Mouse (Mus musculus): Measurements from ENCODE around the gene Foxr1. TPM values are rescaled to one million over a fixed set of nuclear protein-coding genes. Genes with fewer than 3 reads are reported as not detected.
A peak's percentile ranks its signal among the peaks of the same experiment; 100 is the strongest.
"Not testable (repeated sequence)": the region's sequence is repeated elsewhere in the genome, so short reads cannot be mapped to it uniquely, and the experiment has no call there.

The Foxr1 gene
- polyA plus RNA-seq, 1 experiment from 2014 or later, result not detected

DNA sequence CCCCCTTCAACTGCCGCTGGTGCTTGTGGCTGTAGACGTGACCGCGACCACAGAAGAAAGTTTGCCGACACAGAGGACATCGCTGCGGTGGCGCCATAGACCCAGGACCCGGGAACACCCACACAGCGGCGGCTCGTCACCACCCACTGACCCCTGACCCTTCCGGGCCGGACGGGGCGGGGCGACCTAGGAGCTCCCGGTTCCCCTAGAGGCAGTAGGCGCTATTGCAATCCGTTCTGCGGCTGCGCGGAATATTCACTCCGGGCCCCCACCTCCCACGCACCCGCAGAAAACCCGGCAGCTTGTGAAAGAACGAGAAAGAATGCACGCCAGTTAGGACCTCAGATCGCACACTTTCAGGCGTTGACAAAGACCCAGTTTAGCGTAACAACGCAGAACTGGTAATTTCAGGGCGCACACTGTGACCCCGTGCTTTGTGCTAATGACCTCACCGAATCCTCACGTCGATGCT lies 23.0 kb downstream of the Foxr1 start:
- peak; percentile 96 for DNase-seq (ENCODE audit: low spot score)
- H3K9ac ChIP-seq (replicated peaks; ENCODE audit: low read length), result peak overlapping the region; percentile 74
- WGBS, result 1% methylated on average over 38 of the region's 38 CpGs
- ATAC-seq (replicated peaks; ENCODE audit: insufficient number of reproducible peaks, low FRiP score, low TSS enrichment, low read depth), result peak; percentile 73
- no peaks in the 10 kb centered on the region; the same call in 1 of the 2 replicates for H3K36me3 ChIP-seq (replicated peaks; ENCODE audit: control insufficient read depth, insufficient read depth, low read depth, low read length)
- H3K4me1 ChIP-seq (ENCODE audit: control insufficient read depth, insufficient read depth, low read length), result no peaks in the 10 kb centered on the region
- no peaks in the 10 kb centered on the region for H3K27me3 ChIP-seq (ENCODE audit: control insufficient read depth, insufficient read depth, low read length)
- no peaks in the 10 kb centered on the region for H3K9me3 ChIP-seq (replicated peaks; ENCODE audit: control insufficient read depth, low read length)
- peak overlapping the region; percentile 84 for H3K4me3 ChIP-seq (ENCODE audit: low read depth, low read length)
- peak overlapping the region; percentile 93 for H3K4me2 ChIP-seq (ENCODE audit: low read depth, low read length)
- peak overlapping the region; percentile 48; the same call in 1 of the 2 replicates for H3K27ac ChIP-seq (replicated peaks; ENCODE audit: low read depth, low read length)

DNA sequence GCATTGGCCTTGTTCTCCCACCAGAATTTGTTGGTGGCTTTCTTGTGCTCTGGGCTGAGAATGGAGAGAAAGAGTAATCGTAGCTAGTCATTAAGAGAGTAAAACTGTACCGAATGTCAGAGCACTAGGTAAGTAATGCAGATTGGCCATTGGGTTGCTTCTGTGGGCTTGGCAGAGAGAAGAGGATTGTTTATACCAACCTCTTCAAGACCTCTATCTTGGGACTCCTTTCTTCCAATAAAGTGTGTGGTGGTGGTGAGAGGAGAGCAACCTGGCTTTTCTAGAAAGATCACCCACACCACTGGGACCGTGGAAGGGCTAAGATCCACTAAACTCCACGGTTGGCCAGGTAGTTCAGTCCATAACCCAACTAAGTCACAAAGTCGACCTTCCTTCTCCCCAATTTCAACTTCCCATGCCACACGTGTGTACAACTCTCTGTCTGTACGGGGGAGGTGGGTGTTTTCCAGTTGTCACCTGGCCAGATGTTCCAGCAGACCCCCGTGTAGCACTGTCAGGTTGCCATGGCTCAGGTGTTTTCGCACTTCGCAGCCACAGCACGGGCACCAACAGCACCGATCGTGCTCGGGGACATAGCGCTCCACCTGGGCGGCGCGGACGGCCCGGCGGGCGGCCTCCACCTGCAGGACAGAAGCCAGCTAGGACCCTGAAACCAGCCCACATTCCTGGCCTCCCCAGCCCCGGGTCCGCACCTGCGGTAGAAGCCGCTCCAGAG lies 23.6 kb downstream of the Foxr1 start:
- H3K9me3 ChIP-seq (replicated peaks; ENCODE audit: control insufficient read depth, low read length), result no peaks in the 10 kb centered on the region

DNA sequence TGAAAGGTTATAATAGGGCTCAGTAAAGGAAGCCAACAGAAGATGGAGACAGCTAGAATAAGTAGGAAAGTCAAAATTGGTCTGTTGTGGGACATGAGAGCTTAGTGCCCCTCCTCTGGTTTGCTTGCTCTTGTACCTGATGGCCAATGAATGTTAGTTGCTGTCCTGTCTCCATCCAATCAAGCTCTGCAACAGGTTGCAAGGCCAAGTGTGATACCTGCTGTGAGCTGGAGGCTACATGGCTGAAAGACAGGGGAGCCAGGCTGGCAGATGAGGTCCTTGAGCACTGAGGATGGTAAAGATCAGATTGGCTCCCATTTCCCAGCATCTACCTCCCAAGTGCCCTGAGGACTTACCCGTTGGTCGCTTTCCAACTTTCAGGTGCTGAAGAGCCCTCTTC lies 28.2 kb downstream of the Foxr1 start:
- WGBS, result 82% methylated on average over 2 of the region's 2 CpGs
- H3K27ac ChIP-seq (replicated peaks; ENCODE audit: low read depth, low read length), result no peak overlapping the region
- H3K36me3 ChIP-seq (replicated peaks; ENCODE audit: control insufficient read depth, insufficient read depth, low read depth, low read length), result peaks cover 6% of the 10 kb centered on the region; the same call in 1 of the 2 replicates
- H3K4me3 ChIP-seq (ENCODE audit: low read depth, low read length), result no peak overlapping the region
- H3K4me2 ChIP-seq (ENCODE audit: low read depth, low read length), result no peak overlapping the region
- DNase-seq (ENCODE audit: low spot score) (no peak), ATAC-seq (replicated peaks; ENCODE audit: insufficient number of reproducible peaks, low FRiP score, low TSS enrichment, low read depth) (no peak)
- H3K27me3 ChIP-seq (ENCODE audit: control insufficient read depth, insufficient read depth, low read length), result no peaks in the 10 kb centered on the region
- no peak overlapping the region for H3K9ac ChIP-seq (replicated peaks; ENCODE audit: low read length)
- H3K4me1 ChIP-seq (ENCODE audit: control insufficient read depth, insufficient read depth, low read length), result no peaks in the 10 kb centered on the region
- no peaks in the 10 kb centered on the region for H3K9me3 ChIP-seq (replicated peaks; ENCODE audit: control insufficient read depth, low read length)

More for the DNA sequence above, 23.6 kb downstream of the Foxr1 start:
- DNase-seq (ENCODE audit: low spot score), result no peak
- Histone ChIP-seq H3K36me3 (replicated peaks; ENCODE audit: control insufficient read depth, insufficient read depth, low read depth, low read length) (no peaks in the 10 kb centered on the region; the same call in 1 of the 2 replicates), H3K9ac (replicated peaks; ENCODE audit: low read length) (peak overlapping the region; percentile 74), H3K4me1 (ENCODE audit: control insufficient read depth, insufficient read depth, low read length) (no peaks in the 10 kb centered on the region), H3K4me2 (ENCODE audit: low read depth, low read length) (peak overlapping the region; percentile 93), H3K27ac (replicated peaks; ENCODE audit: low read depth, low read length) (0 out of 2 replicates have a peak overlapping the region, but pooled peaks have one; percentile 20), H3K27me3 (ENCODE audit: control insufficient read depth, insufficient read depth, low read length) (no peaks in the 10 kb centered on the region), H3K4me3 (ENCODE audit: low read depth, low read length) (peak overlapping the region; percentile 84)
- whole genome bisulfite sequencing, result 8% methylated on average over 26 of the region's 26 CpGs
- ATAC-seq (replicated peaks; ENCODE audit: insufficient number of reproducible peaks, low FRiP score, low TSS enrichment, low read depth), result peak; percentile 48; the same call in 1 of the 2 replicates

DNA sequence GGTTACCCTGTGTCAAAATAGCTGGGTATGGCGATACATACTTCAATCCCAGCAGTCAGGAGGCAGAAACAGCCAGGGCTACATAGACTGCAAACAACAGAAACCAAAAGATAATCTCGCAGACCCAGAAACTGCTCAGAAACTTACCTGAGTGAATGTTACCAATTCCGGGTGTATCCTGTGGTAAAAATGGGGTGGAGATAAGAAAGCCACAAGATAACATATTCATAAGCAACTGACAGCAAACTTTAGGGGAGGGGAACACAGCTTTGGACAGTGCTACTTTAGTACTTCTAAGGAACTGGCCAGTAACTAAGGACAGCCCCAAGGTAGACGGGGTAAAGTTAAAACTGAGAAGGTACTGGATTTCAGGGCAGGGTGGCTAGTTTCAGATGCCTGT lies 28.6 kb downstream of the Foxr1 start:
- Histone ChIP-seq H3K27me3 (ENCODE audit: control insufficient read depth, insufficient read depth, low read length) (no peaks in the 10 kb centered on the region), H3K36me3 (replicated peaks; ENCODE audit: control insufficient read depth, insufficient read depth, low read depth, low read length) (peaks cover 6% of the 10 kb centered on the region; the same call in 1 of the 2 replicates), H3K27ac (replicated peaks; ENCODE audit: low read depth, low read length) (no peak overlapping the region), H3K4me1 (ENCODE audit: control insufficient read depth, insufficient read depth, low read length) (no peaks in the 10 kb centered on the region), H3K9ac (replicated peaks; ENCODE audit: low read length) (no peak overlapping the region), H3K9me3 (replicated peaks; ENCODE audit: control insufficient read depth, low read length) (no peaks in the 10 kb centered on the region), H3K4me2 (ENCODE audit: low read depth, low read length) (no peak overlapping the region), H3K4me3 (ENCODE audit: low read depth, low read length) (no peak overlapping the region)
- 76% methylated on average over 4 of the region's 4 CpGs for WGBS
- ATAC-seq (replicated peaks; ENCODE audit: insufficient number of reproducible peaks, low FRiP score, low TSS enrichment, low read depth) (no peak), DNase-seq (ENCODE audit: low spot score) (no peak)

DNA sequence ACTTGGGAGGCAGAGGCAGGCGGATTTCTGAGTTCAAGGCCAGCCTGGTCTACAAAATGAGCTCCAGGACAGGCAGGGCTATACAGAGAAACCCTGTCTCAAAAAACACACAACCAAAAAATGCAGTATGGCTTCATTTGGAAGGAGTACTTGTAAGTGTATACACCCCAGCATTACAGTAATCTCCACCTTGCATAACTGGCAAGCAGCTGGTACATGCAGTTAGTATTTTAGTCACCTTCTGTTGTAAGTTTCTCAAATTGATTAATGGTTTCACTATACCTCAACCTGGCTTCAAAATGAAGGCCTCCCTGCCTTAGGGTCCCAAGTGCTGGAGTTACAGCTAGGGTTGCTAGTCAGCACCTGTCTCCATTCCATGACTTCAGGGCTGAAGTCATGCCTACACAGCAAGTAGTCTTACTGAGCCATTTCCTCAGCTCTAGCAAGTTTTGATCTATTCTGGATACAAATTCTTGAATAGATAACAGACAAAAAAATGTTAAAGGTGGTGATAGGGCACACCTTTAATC lies 29.3 kb downstream of the Foxr1 start:
- peaks cover 6% of the 10 kb centered on the region; the same call in 1 of the 2 replicates for H3K36me3 ChIP-seq (replicated peaks; ENCODE audit: control insufficient read depth, insufficient read depth, low read depth, low read length)
- H3K4me2 ChIP-seq (ENCODE audit: low read depth, low read length), result no peak overlapping the region
- H3K27ac ChIP-seq (replicated peaks; ENCODE audit: low read depth, low read length), result no peak overlapping the region
- 86% methylated on average over 1 of the region's 1 CpGs for WGBS
- H3K9ac ChIP-seq (replicated peaks; ENCODE audit: low read length), result no peak overlapping the region
- ATAC-seq (replicated peaks; ENCODE audit: insufficient number of reproducible peaks, low FRiP score, low TSS enrichment, low read depth) (no peak), DNase-seq (ENCODE audit: low spot score) (no peak)
- H3K9me3 ChIP-seq (replicated peaks; ENCODE audit: control insufficient read depth, low read length), result no peaks in the 10 kb centered on the region
- H3K27me3 ChIP-seq (ENCODE audit: control insufficient read depth, insufficient read depth, low read length), result no peaks in the 10 kb centered on the region
- no peak overlapping the region for H3K4me3 ChIP-seq (ENCODE audit: low read depth, low read length)
- H3K4me1 ChIP-seq (ENCODE audit: control insufficient read depth, insufficient read depth, low read length), result no peaks in the 10 kb centered on the region

DNA sequence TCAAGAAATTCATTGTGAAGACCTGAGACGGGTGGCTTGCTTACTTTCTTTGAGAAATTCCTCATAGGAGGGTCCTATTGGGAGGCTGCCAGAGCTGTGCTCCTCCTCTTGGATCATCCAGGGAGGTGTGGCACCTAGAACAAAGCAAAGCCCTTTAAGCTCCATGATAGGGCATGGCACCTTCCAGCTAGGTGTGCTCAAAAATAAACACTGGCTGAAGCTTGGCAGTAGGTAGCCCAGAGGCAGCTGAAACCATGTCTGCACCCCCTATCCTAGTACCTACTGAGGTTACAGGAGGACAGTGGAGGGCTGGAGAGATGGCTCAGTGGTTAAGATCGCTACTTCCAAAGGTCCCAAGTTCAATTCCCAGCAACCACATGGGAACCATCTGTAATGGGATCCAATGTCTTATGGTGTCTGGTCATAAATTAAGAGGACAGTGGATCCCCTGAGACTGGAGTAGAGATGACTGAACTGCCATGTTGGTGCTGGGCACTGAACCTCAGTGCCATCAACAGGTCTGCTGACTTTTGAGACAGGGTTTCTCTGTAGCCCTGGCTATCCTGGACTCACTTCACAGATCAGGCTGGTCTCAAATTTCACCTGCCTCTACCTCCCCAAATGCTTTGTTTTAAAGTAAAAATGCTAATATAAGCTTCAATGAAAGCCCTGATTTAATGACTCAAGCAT lies 30.1 kb downstream of the Foxr1 start:
- Histone ChIP-seq H3K27me3 (ENCODE audit: control insufficient read depth, insufficient read depth, low read length) (no peaks in the 10 kb centered on the region), H3K27ac (replicated peaks; ENCODE audit: low read depth, low read length) (no peak overlapping the region), H3K4me1 (ENCODE audit: control insufficient read depth, insufficient read depth, low read length) (no peaks in the 10 kb centered on the region), H3K9ac (replicated peaks; ENCODE audit: low read length) (no peak overlapping the region), H3K4me3 (ENCODE audit: low read depth, low read length) (no peak overlapping the region), H3K4me2 (ENCODE audit: low read depth, low read length) (no peak overlapping the region), H3K36me3 (replicated peaks; ENCODE audit: control insufficient read depth, insufficient read depth, low read depth, low read length) (peaks cover 6% of the 10 kb centered on the region; the same call in 1 of the 2 replicates), H3K9me3 (replicated peaks; ENCODE audit: control insufficient read depth, low read length) (no peaks in the 10 kb centered on the region)
- DNase-seq (ENCODE audit: low spot score), result no peak
- 88% methylated on average over 2 of the region's 2 CpGs for WGBS
- ATAC-seq (replicated peaks; ENCODE audit: insufficient number of reproducible peaks, low FRiP score, low TSS enrichment, low read depth), result no peak

DNA sequence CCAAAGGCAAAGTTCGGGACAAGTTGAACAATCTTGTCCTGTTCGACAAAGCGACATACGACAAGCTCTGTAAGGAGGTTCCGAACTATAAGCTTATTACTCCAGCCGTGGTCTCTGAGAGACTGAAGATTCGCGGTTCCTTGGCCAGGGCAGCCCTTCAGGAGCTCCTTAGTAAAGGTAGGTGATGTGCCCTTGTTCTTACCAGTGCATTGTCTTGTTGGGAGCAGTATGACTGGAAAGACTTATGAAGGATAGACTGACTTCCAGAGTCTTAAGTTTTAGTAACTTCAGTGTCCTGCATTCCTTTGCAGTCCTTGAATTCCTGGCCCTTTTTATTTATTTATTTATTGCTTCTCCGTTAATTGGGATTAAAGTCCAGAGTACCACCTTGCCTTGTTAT lies 32.2 kb downstream of the Foxr1 start:
- H3K9me3 ChIP-seq (replicated peaks; ENCODE audit: control insufficient read depth, low read length); H3K27ac ChIP-seq (replicated peaks; ENCODE audit: low read depth, low read length); H3K36me3 ChIP-seq (replicated peaks; ENCODE audit: control insufficient read depth, insufficient read depth, low read depth, low read length); H3K9ac ChIP-seq (replicated peaks; ENCODE audit: low read length); ATAC-seq (replicated peaks; ENCODE audit: insufficient number of reproducible peaks, low FRiP score, low TSS enrichment, low read depth); H3K27me3 ChIP-seq (ENCODE audit: control insufficient read depth, insufficient read depth, low read length); H3K4me1 ChIP-seq (ENCODE audit: control insufficient read depth, insufficient read depth, low read length); DNase-seq (ENCODE audit: low spot score): not testable (repeated sequence)
- H3K4me3 ChIP-seq (ENCODE audit: low read depth, low read length), result peak overlapping the region; percentile 88
- peak overlapping the region; percentile 57 for H3K4me2 ChIP-seq (ENCODE audit: low read depth, low read length)
- WGBS, result 80% methylated on average over 9 of the region's 9 CpGs

DNA sequence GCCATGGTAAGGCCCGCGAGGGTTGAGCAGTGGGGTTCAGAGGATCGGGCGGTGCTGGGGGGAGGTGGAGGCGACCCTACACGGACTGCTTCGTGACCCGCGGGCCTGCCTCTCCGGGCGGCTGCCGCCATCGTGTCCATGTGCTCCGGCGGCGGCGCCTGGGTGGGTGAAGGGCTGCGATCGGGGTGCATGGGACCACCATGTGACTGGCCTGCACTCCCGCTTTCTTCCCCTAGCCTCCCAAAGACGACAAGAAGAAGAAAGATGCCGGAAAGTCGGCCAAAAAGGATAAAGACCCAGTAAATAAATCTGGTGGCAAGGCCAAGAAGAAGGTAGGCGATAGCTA lies 33.2 kb downstream of the Foxr1 start:
- DNase-seq (ENCODE audit: low spot score), result no peak
- H3K27me3 ChIP-seq (ENCODE audit: control insufficient read depth, insufficient read depth, low read length), result no peaks in the 10 kb centered on the region
- H3K36me3 ChIP-seq (replicated peaks; ENCODE audit: control insufficient read depth, insufficient read depth, low read depth, low read length), result peaks cover 6% of the 10 kb centered on the region; the same call in 1 of the 2 replicates
- H3K4me2 ChIP-seq (ENCODE audit: low read depth, low read length), result peak overlapping the region; percentile 57
- ATAC-seq (replicated peaks; ENCODE audit: insufficient number of reproducible peaks, low FRiP score, low TSS enrichment, low read depth), result no peak
- WGBS, result under 1% methylated on average over 24 of the region's 24 CpGs
- H3K4me1 ChIP-seq (ENCODE audit: control insufficient read depth, insufficient read depth, low read length), result no peaks in the 10 kb centered on the region
- H3K4me3 ChIP-seq (ENCODE audit: low read depth, low read length), result peak overlapping the region; percentile 88
- peak overlapping the region; percentile 82 for H3K27ac ChIP-seq (replicated peaks; ENCODE audit: low read depth, low read length)
- no peaks in the 10 kb centered on the region for H3K9me3 ChIP-seq (replicated peaks; ENCODE audit: control insufficient read depth, low read length)
- peak overlapping the region; percentile 89 for H3K9ac ChIP-seq (replicated peaks; ENCODE audit: low read length)
